8 mouse cellular contexts compared by ENCODE assay signal in the genomic region with DNA sequence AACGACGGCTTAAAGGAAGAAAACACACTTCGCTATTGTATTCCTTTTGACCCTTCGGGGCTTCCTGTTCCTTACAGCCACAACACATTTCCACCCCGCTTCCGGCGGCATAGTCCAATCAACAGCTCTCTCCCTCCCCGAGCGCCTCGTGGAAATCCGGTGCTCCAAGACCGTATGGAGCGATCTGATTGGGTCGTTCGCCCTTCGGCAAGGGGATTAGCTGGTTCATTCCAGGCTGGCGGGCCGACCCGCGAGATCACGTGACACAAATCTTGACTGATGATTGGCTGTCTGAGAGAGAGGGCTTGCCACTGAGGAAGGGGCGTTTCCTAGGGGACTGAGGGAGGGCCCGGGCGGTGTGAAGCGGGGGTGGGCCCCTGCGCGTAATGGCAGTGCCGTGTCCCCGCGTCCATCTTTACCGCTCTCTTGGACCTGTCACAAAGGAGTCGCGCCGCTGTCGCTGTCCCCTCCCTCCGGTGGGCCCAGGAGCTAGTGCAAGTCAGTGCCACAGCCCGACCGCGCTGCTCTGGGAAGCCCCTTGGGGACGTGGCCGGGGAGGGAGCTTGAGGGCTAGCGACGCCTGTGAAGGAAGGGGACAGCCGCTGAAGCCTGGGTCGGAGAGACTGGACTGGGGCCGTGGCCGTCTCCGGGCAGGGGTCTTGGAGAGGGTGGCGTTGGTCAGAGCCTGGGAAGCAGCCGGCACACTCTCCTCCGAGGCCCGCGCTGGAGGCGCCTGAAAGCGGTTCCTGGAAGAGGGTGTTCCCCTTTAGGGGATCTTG. TPM values are rescaled to one million over a fixed set of nuclear protein-coding genes. Genes with fewer than 3 reads are reported as not detected.
DNase-seq lines count a peak whose midpoint lies in the region; ATAC-seq lines count a peak whose summit lies in the region.

TSS of gene Rspry1 (plus strand) at position 331 of the 779 bp plus-strand sequence.
TSS of gene Fam192a (minus strand) at position 391 of the 779 bp plus-strand sequence.

- H3K27me3 ChIP-seq in hindbrain, embryonic 15.5 days, result no peaks in the 10 kb centered on the region

- peak within 1 kb of the TSS; percentile 75 for H3K4me3 ChIP-seq in hindbrain, embryonic 15.5 days

- H3K36me3 ChIP-seq in hindbrain, embryonic 15.5 days, result no peaks in the 10 kb centered on the region

- peak; percentile 100 for DNase-seq in T-cell, adult 2 months (ENCODE audit: low spot score)
- peak; percentile 99 to 100 for DNase-seq in cerebellum, postnatal 36 days
- DNase-seq in frontal cortex, postnatal 36 days (ENCODE audit: low spot score in 2 of 2), result peak; percentile 100
- DNase-seq in left cerebral cortex, adult 11 months (ENCODE audit: low spot score), result peak; percentile 99
- peak; percentile 100 for DNase-seq in lung, postnatal 4 days
- DNase-seq in retina, postnatal 7 days (ENCODE audit: low read depth, low spot score), result peak; percentile 100
- DNase-seq in urinary bladder, adult 2 months (ENCODE audit: low spot score), result peak; percentile 89

- H3K9me3 ChIP-seq in hindbrain, embryonic 15.5 days, result no peaks in the 10 kb centered on the region

- ATAC-seq in hindbrain, embryonic 15.5 days (ENCODE audit: low FRiP score, low read depth), result peak; percentile 100

- H3K4me1 ChIP-seq in hindbrain, embryonic 15.5 days (replicated peaks), result peaks cover 35% of the 10 kb centered on the region

- peak within 1 kb of the TSS; percentile 99 for H3K4me2 ChIP-seq in hindbrain, embryonic 15.5 days

- peak within 1 kb of the TSS; percentile 90 for H3K27ac ChIP-seq in hindbrain, embryonic 15.5 days (replicated peaks)

- H3K9ac ChIP-seq in hindbrain, embryonic 15.5 days, result peak within 1 kb of the TSS; percentile 93

- under 1% methylated on average over 55 of the region's 55 CpGs for WGBS in hindbrain, embryonic 15.5 days

RNA-seq across cellular contexts. Expression of gene Rspry1, which starts in this region (rescaled TPM):
- polyA plus RNA-seq in hindbrain, embryonic 15.5 days (2015; fragmentation: Nextera tagmentation; extraction: Ambion mirVana), result 45.5 and 48.7 TPM in 2 replicates
- polyA plus RNA-seq in urinary bladder, adult 2 months (2012; rRNA removed), result 11.4 and 12.5 TPM in 2 replicates

RNA-seq across cellular contexts. Expression of gene Fam192a, which starts in this region (rescaled TPM):
- 63.8 and 69.1 TPM in 2 replicates for polyA plus RNA-seq in hindbrain, embryonic 15.5 days (2015; fragmentation: Nextera tagmentation; extraction: Ambion mirVana)
- polyA plus RNA-seq in urinary bladder, adult 2 months (2012; rRNA removed), result 42.8 and 48.5 TPM in 2 replicates

Comparison
In these comparisons a context has a peak if more than half of its experiments do, and no peak if none do; other contexts are left out.
1. Peak in every context shown above with its lines: DNase-seq, ATAC-seq, H3K4me3 ChIP-seq and H3K27ac ChIP-seq.